Mouse (Mus musculus): Measurements from ENCODE around the gene Lmnb2.

- no peak for TF ChIP-seq CTCF (IDR thresholded peaks at IDR 0.05)
- TF ChIP-seq POLR2A (IDR thresholded peaks at IDR 0.05; ENCODE audit: insufficient read depth, low read depth, low read length): no peak
Measured at GRCm38 (mm10) chr10:80948570-80948969, 30.5 kb upstream of the Lmnb2 start.
